Mouse (Mus musculus) CH12.LX (cell line): ENCODE measurements at regions not wholly inside any gene's neighbourhood (a gene's known extent, or its start where the extent isn't known, plus 50 kb on each side); places are given as distances from the start of the nearest gene placed in this dataset.

Experiments
- CHD2 ChIP-seq: IDR thresholded peaks from 2 replicates; pipeline ENCODE4 v1.6.1; 2011; ENCODE audit warnings: low read length, improper control_type of control experiment
- CTCF ChIP-seq, 2 experiments: IDR thresholded peaks in 1 of 2; conservative IDR thresholded peaks in 1 of 2; 2 replicates each; pipeline ENCODE4 v1.5.1; 2011 to 2012; ENCODE audit warnings: low read depth in 2 of 2, low read length in 2 of 2, improper control_type of control experiment in 1 of 2, inconsistent platforms in 1 of 2, mild to moderate bottlenecking in 1 of 2, moderate library complexity in 1 of 2
- HCFC1 ChIP-seq: IDR thresholded peaks from 2 replicates; pipeline ENCODE4 v1.6.1; 2012; ENCODE audit warnings: low read depth, mild to moderate bottlenecking, inconsistent platforms, low read length, improper control_type of control experiment
- MYC ChIP-seq: IDR thresholded peaks from 2 replicates; pipeline ENCODE4 v1.6.1; 2011; ENCODE audit warnings: low read depth, mild to moderate bottlenecking, improper control_type of control experiment, low read length
- POLR2A ChIP-seq: IDR thresholded peaks from 2 replicates; pipeline ENCODE4 v1.6.1; 2011; ENCODE audit warnings: low read depth, mild to moderate bottlenecking, improper control_type of control experiment, low read length
- POLR2AphosphoS2 ChIP-seq: IDR thresholded peaks from 2 replicates; pipeline ENCODE4 v1.6.1; 2011; ENCODE audit warnings: low read depth, low read length, improper control_type of control experiment
- TCF12 ChIP-seq: IDR thresholded peaks from 2 replicates; pipeline ENCODE4 v1.6.1; 2014; ENCODE audit warnings: low read depth, mild to moderate bottlenecking, inconsistent platforms, low read length, improper control_type of control experiment
- ZKSCAN1 ChIP-seq: IDR thresholded peaks from 2 replicates; pipeline ENCODE4 v1.6.1; 2012; ENCODE audit warnings: low read depth, inconsistent platforms, low read length, improper control_type of control experiment, borderline replicate concordance

DNA sequence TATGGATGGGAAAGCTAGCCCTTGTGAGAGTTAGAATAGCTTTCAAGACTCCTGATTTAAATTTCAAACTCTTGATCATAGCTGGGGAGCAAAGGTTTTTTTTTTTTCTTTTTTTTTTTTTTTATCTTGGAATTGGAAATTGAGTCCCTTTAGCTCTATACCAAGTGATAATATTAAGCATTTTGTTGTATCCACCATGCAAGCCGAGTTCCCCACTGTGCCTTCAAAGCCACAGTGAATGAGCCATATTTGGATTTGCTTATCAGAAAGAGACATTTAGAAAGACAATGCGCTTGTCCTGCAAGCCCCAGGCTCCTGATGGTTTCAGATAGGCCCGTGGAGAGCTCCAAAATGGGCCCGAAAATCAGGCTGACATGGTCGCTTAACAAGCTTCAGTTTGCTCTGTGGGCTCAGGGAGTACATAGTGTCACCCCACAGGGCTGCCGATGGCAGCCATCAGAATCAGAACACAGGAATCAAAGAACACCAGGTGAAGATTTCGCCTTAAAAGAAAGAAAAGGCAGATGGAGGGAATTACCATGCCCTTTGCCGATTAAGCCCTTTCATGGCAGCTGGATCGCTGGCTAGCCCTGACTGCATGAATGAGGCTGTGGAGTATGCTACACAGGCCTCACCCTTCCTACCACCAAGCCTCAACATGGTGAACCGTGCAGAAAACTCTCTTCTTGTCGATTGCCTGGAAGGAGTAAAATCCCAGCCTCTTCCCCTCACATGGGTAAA, 351.0 kb upstream of the Tenm3 start:
- TF ChIP-seq MYC = no peak
- TF ChIP-seq ZKSCAN1 = no peak
- TF ChIP-seq CTCF (conservative IDR thresholded peaks at IDR 0.05 in 1 of 2, IDR thresholded peaks at IDR 0.05 in 1 of 2; ENCODE audit: low read depth in 2 of 2, low read length in 2 of 2) = no peak
- no peak for TF ChIP-seq POLR2A
- TF ChIP-seq HCFC1 = no peak
- TF ChIP-seq CHD2 = no peak
- no peak for TF ChIP-seq POLR2AphosphoS2
- TF ChIP-seq TCF12 = no peak
